Mouse (Mus musculus): ENCODE measurements around the gene 3110009E18Rik. TPM values are rescaled to one million over a fixed set of nuclear protein-coding genes. Genes with fewer than 3 reads are reported as not detected.

The 3110009E18Rik gene
- total RNA-seq, 2 experiments from 2014 or later = 7.1 to 7.8 TPM

DNA sequence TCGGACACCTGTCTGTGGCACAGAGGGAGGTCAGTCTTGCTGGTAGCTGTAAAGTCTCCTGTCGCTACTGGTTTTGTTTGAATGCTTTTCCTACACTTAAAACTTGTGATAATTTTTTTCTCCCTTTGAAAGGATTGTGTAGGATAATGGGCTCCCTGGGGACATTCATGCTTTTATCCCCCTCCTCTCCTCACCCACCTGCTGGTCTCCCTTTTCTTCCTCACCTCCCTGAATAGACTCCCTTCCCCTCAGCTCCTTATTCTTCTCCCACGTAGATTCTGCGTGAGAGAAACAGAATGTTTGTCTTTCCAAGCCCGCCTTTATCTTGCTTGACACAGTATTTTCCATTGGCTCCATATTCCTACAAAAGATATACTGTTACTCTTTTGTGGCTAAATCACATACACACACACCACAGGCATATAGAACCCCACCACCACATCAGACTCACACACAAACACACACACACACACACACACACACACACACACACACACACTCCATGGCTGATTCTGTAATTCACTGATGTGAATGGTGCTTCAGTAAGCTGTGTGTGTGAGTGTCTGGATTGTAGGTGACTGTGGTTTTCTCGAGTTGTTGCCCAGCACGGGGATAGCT is 18.0 kb downstream of the 3110009E18Rik start:
- TF ChIP-seq CTCF (conservative IDR thresholded peaks at IDR 0.05) = no peak
- Histone ChIP-seq H3K4me3 (no peak overlapping the region), H3K27ac (no peak overlapping the region)
- DNase-seq (ENCODE audit: low spot score in 2 of 2) = no peak

GRCm38 (mm10) chr1:120140144-120140693 is 19.2 kb downstream of the 3110009E18Rik start:
- Histone ChIP-seq H3K27ac (no peak overlapping the region), H3K4me3 (no peak overlapping the region)
- no peak for DNase-seq (ENCODE audit: low spot score in 2 of 2)
- no peak for TF ChIP-seq CTCF (conservative IDR thresholded peaks at IDR 0.05)

DNA sequence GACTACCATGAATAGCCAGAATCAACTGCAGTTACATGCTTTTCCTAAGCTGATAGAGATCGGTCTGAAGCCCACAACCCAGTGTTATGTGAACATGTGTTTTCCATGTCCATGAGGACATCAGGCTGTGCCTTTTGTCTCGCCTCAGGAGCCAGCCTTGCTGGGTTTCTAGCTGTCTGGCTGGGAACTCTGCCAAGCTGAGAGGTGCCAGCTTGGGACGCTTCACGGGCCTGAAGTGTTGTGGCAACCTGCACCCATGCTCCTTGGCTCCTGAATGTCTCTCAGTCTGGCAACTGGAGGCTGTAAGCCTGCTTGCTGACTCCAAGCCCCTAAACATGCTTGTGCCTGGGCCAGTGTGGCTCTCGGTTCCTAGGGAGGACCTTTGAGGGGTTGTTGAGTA is 21.6 kb downstream of the 3110009E18Rik start:
- no peak for TF ChIP-seq CTCF (conservative IDR thresholded peaks at IDR 0.05)
- Histone ChIP-seq H3K4me3 (no peak overlapping the region), H3K27ac (no peak overlapping the region)
- no peak for DNase-seq (ENCODE audit: low spot score in 2 of 2)

- no peak overlapping the region for H3K27ac ChIP-seq
- no peak overlapping the region for H3K4me3 ChIP-seq
- no peak for DNase-seq (ENCODE audit: low spot score in 2 of 2)
- TF ChIP-seq CTCF (conservative IDR thresholded peaks at IDR 0.05) = no peak
These were observed 24.7 kb downstream of the 3110009E18Rik start for GRCm38 (mm10) chr1:120145527-120146216.

- no peak for DNase-seq (ENCODE audit: low spot score in 2 of 2)
- Histone ChIP-seq H3K4me3 (no peak overlapping the region), H3K27ac (no peak overlapping the region)
- TF ChIP-seq CTCF (conservative IDR thresholded peaks at IDR 0.05) = peak; percentile 78
These were observed 26.0 kb downstream of the 3110009E18Rik start for GRCm38 (mm10) chr1:120146994-120147393.

DNA sequence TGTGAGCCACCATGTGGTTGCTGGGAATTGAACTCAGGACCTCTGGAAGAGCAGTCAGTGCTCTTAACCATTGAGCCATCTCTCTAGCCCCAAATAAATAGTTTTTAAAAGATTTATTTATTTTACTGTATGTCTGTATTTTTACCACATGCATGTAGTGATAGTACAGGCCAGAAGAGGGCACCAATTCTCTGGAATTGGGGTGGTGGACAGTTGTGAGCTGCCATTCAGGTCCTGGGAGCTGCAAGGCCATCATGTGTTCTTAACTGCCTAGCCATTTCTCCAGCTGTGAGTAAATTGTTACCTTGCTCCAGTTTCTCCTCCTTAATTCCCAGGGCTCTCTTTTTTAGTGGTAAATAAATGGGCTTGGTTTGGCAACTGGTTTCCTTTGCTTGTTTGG is 33.2 kb downstream of the 3110009E18Rik start:
- TF ChIP-seq CTCF (conservative IDR thresholded peaks at IDR 0.05) = peak; percentile 81
- no peak overlapping the region for H3K4me3 ChIP-seq
- H3K27ac ChIP-seq = no peak overlapping the region
- peak; percentile 26 to 54 for DNase-seq (ENCODE audit: low spot score in 2 of 2)

DNA sequence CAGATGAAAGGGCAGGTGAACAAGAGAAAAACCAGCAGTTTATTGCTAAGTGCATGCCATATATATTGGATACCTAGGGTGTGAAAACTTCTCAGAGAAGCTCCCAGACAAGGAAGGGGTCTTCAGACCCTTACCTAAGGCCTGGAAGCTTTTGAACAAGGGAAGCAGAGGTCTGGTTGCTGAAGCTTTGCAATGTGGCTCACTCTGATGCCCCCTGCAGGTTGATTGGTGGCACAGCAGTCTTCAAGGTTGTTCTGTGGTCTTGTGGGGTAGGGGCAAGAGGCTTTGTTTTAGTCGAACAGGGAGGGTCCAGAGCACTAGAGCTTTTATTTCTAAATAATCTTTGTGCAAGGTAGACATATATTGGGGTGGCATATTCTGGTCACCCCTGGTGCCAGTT is 34.3 kb downstream of the 3110009E18Rik start:
- TF ChIP-seq CTCF (conservative IDR thresholded peaks at IDR 0.05) = peak; percentile 91
- Histone ChIP-seq H3K27ac (no peak overlapping the region), H3K4me3 (no peak overlapping the region)
- DNase-seq (ENCODE audit: low spot score in 2 of 2) = peak in 1 of 2 experiments; percentile 37

- no peak for TF ChIP-seq CTCF (conservative IDR thresholded peaks at IDR 0.05)
- Histone ChIP-seq H3K4me3 (no peak overlapping the region), H3K27ac (no peak overlapping the region)
- no peak for DNase-seq (ENCODE audit: low spot score in 2 of 2)
These were observed 37.6 kb downstream of the 3110009E18Rik start for GRCm38 (mm10) chr1:120158474-120159127.

- no peak overlapping the region for H3K4me3 ChIP-seq
These were observed 40.5 kb downstream of the 3110009E18Rik start for GRCm38 (mm10) chr1:120161502-120161901.

GRCm38 (mm10) chr1:120162616-120163015 is 41.6 kb downstream of the 3110009E18Rik start:
- DNase-seq (ENCODE audit: low spot score in 2 of 2) = no peak
- H3K4me3 ChIP-seq = no peak overlapping the region
- no peak overlapping the region for H3K27ac ChIP-seq
- TF ChIP-seq CTCF (conservative IDR thresholded peaks at IDR 0.05) = no peak

More at GRCm38 (mm10) chr1:120161502-120161901, 40.5 kb downstream of the 3110009E18Rik start:
- DNase-seq (ENCODE audit: low spot score in 2 of 2) = no peak
- H3K27ac ChIP-seq = no peak overlapping the region
- TF ChIP-seq CTCF (conservative IDR thresholded peaks at IDR 0.05) = no peak

DNA sequence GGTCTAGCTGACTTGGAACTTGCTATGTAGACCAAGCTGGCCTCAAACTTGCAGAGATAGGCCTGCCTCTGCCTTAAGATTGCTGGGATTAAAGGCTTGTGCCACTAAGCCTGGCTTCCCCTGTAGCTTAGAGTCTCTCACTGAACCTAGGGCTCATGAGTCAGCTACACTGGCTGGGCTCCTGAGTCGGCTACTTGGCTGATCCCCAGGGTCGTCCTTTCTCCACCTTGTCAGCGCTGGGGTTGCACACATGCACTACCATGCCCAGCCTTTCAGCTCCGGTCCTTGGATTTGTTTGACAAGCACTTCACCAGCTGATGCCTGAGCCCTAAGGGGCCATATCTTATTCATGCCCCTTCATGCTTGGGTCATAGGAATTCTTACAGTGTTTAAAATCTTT is 47.0 kb downstream of the 3110009E18Rik start:
- Histone ChIP-seq H3K4me3 (no peak overlapping the region), H3K27ac (no peak overlapping the region)
- TF ChIP-seq CTCF (conservative IDR thresholded peaks at IDR 0.05) = no peak

GRCm38 (mm10) chr1:120168674-120169073 is 47.7 kb downstream of the 3110009E18Rik start:
- Histone ChIP-seq H3K27ac (no peak overlapping the region), H3K4me3 (no peak overlapping the region)
- no peak for TF ChIP-seq CTCF (conservative IDR thresholded peaks at IDR 0.05)
- no peak for DNase-seq (ENCODE audit: low spot score in 2 of 2)

More for the DNA sequence above, 47.0 kb downstream of the 3110009E18Rik start:
- DNase-seq (ENCODE audit: low spot score in 2 of 2) = no peak

- Histone ChIP-seq H3K4me3 (no peak overlapping the region), H3K27ac (no peak overlapping the region)
- TF ChIP-seq CTCF (conservative IDR thresholded peaks at IDR 0.05) = no peak
- DNase-seq (ENCODE audit: low spot score in 2 of 2) = no peak
These were observed 49.3 kb downstream of the 3110009E18Rik start for GRCm38 (mm10) chr1:120170307-120170706.
